Mouse (Mus musculus) frontal cortex, postnatal 10 days (tissue): ENCODE measurements around the gene Isca1.
"Not testable (repeated sequence)": the region's sequence is repeated elsewhere in the genome, so short reads cannot be mapped to it uniquely, and the experiment has no call there.

Experiments
- DNase-seq, 2 experiments: peaks; one replicate each; pipeline ENCODE4 v3.0.0; 2022; ENCODE audit warnings: low spot score in 2 of 2, mixed read lengths in 1 of 2

The Isca1 gene

DNA sequence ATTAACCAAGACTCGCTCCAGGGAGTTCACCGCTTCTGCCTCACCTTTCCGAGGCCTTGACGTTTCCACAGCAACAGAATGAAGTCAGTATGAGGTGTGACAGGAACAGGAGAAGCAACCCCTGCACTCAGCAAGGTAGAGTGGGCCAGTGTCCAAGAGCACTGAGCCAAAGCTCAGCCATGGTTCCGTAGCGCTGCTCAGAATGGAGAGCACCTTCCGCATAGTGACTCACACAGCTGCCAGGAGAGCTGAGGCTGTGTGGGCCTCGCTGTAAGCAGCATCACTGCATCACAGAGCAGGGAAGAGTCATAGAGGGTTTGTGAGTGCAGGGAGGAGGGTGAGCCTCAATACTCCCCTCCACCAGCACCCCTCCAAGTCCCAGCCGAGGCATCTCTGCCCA lies 22.9 kb downstream of the Isca1 start, which contains the start of gene 1700014D04Rik:
1700014D04Rik (minus strand) TSS at position 42 of the 400 bp plus-strand sequence.
- DNase-seq: no peak

- no peak for DNase-seq
Observed at GRCm38 (mm10) chr13:59746164-59746563, 23.4 kb downstream of the Isca1 start.

DNA sequence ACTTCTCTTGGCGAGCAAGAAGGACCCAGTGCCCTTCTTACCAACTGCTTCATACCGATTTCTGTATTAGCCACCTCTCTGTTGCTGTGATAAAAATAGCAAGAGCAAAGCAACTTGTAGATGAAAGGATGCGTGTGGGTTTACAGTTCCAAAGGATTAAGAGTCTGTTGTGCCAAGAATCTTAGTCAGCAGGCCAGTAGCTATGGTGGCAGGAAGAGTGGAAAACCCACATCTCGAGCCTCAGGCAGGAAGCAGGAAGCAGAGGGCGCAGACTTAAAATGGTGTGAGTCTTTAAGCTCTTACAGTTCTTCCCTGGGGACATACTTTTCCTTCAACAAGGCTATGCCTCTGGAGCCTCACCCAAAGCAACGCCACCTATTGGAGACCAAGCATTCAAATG lies 24.1 kb downstream of the Isca1 start:
- no peak for DNase-seq

DNA sequence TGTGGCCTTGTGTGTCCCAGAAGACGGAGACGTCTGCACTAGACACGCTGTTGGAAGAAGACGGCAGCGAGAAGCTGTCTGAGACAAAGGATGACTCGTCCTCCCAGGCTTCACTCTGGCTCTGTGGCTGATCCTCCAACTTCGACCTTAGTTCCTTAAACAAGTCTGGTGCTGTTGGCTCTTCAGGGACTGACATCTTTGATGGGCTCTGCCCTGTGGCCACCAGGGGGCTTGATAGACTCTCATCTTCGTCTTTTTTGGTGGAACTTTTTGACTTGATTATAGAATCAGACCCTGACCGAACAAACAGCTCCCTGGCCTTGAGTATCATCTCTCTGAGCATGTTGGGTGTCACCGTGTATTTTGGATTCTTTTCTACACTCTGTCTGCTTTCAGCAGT lies 27.9 kb downstream of the Isca1 start:
- no peak for DNase-seq

- no peak for DNase-seq
Observed at GRCm38 (mm10) chr13:59741096-59741495, 28.5 kb downstream of the Isca1 start.

DNA sequence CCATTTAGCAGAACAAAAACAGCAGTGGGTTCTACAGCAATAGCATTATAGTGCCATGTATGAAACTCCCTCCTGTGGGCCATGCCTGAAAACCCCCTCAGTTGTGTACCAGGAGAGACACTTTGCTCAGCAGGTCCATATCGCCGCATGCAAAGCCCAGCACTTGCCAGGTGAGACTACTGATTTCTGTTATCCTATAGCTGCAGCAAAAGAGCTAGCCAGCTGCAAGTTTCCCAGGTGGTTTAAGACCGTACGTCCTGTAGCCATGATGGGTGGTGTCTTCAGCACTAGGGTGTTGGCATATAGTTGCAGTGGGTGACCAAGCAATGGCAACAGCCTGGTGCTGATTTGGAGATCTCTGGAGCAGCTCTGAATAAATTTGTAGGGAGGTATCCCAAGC lies 30.2 kb downstream of the Isca1 start:
- DNase-seq: no peak

GRCm38 (mm10) chr13:59738455-59738854 lies 31.2 kb downstream of the Isca1 start:
- no peak for DNase-seq

DNA sequence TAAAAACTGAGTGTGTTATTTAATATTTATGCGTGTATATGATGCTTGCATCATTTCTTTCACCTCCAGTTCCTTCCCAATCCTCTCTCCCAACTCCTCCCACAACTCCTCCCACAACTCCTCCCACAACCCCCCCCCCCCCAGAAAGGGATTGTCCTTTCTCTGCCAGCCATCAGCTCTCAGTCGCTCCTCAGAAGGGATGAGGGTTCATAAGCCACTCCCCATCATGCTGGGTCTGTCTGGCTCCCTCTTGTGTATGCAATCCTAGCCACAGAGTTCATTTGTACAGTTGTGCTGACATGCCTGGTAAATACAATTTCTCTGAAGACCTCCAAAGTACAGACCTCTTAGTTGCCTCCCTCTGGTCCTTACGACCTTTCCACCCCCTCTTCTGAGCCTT lies 34.4 kb downstream of the Isca1 start:
- DNase-seq: no peak

DNA sequence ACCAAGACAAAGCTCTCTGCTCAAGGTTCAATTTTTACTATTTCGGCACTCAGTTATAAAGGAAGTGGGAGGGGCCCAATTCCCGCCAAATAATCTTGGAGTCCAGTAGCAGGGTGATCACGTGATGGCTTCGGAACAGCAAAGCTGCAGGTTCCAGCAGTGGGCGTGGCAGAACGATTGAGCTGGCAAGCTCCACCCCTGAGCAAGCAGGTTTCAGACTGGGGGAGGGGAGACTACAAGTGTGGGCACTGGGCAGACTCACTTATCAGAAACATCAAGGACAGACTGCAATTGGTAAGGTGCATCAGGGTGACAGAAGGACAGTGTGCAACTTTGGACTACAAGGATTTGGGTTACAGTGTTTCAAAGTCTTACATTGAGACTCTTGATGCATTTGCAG lies 35.3 kb downstream of the Isca1 start:
- DNase-seq: not testable (repeated sequence)

DNA sequence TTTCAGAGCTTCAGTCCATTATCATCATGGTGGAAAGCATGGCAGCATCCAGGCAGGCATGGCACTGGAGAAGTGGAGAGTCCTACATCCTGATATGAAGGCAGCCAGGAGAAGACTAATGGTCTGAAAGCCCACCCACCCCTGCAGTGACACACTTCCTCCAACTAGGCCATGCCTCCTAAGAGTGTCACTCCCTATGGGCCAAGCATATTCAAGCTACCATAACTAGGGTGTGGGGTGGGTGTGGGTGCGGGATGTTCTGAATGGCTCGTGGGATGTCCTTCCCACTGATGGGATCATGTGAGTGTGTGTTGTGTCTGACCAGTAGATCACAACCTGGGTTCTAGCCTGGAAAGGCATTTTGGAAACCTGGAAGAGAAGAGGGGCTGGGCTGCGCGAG lies 35.7 kb downstream of the Isca1 start:
- no peak for DNase-seq

DNA sequence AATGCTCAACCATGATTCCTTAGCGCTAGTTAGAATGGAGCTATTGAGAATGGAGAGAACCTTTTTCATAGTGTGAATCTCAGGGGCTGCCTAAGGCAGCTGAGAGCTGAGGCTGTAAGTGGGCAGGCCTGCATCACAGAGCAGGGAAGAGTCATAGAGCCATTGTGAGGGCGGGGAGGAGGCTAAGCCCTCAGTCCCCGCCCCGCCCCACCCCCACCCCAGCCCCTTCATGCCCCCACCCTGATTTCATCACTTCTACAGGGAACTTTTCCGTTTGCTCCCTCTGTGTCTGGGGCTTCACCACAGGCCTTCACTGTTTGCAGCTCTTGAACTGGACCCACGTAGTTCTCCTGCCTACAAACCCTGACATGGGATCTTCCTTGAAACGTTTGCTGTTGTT lies 38.0 kb downstream of the Isca1 start, which contains the start of gene Spata31d1d:
Spata31d1d (minus strand) TSS at position 101 of the 400 bp plus-strand sequence.
- no peak for DNase-seq

- DNase-seq: peak; percentile 68 to 83
Observed at GRCm38 (mm10) chr13:59728378-59729093, 41.1 kb downstream of the Isca1 start.

GRCm38 (mm10) chr13:59726139-59726867 lies 43.3 kb downstream of the Isca1 start:
- DNase-seq: no peak

DNA sequence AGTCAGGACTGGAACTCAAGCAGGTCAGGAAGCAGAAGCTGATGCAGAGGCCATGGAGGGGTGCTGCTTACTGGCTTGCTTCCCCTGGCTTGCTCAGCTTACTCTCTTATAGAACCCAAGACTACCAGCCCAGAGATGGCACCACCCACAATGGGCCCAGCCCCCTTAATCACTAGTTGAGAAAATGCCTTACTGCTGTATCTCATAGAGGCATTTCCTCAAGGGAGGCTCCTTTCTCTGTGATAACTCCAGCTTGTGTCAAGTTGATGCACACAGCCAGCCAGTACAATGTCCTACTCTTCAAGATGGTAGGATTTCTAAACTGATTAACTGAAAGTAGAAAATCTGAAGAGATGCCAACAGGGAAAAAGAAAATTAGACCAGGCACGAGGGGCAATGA lies 47.5 kb downstream of the Isca1 start:
- not testable (repeated sequence) for DNase-seq

GRCm38 (mm10) chr13:59719475-59719874 lies 50.1 kb downstream of the Isca1 start:
- no peak for DNase-seq

GRCm38 (mm10) chr13:59718857-59719440 lies 50.7 kb downstream of the Isca1 start:
- DNase-seq: not testable (repeated sequence)

DNA sequence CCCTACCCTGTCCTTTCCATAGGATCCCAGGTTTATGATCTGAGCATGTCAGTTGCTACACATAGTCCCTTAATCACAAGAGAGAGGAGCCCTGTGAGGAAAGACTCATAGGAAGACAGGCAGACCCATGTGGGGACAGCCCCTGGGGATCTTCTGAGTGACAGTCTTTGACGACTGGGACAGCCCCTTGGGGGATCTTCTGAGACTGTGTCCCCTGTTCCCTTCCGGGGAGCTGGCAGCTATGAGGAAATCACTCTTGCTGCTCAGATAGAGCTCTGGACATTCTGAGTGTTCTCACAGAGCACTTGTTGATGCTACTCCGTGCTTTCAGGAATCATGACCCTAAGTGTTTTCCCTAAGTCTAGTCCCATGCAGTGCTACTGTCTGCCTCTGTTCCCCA lies 55.9 kb downstream of the Isca1 start:
- DNase-seq: no peak

- not testable (repeated sequence) for DNase-seq
Observed at GRCm38 (mm10) chr13:59711984-59712383, 57.6 kb downstream of the Isca1 start, which contains the start of gene Spata31d1b. Spata31d1b (plus strand) TSS chr13:59712284.

GRCm38 (mm10) chr13:59710230-59710629 lies 59.4 kb downstream of the Isca1 start, which contains the start of gene Spata31d1a:
Spata31d1a (minus strand) TSS chr13:59710330.
- no peak for DNase-seq
